11 mouse cellular contexts compared by ENCODE assay signal in the genomic region with DNA sequence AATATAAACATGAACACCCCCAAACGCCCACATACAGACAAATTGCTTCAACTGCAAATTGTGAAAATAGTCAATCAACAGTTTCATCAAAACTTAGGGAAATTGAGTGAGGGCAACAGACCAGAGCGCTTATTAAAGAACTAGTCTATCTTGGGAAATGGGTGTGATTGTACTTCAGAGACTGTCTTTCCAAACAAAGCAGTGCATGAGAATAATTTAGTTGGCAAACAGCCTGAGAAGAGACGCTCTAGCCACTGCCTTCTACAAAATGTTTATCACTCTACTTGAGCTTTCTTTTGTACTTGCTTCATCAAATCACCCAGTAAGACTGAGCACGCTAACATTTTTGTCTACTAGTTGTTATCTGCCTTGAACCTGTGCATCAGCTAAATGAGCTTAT.
DNase-seq lines count a peak whose midpoint lies in the region; ATAC-seq lines count a peak whose summit lies in the region.
"Had no signal": no experiment of that assay in that cellular context is flagged by ENCODE, and none has a peak within 500 bp of the region (broad histone marks: within the 10 kb centered on the region; RNA-seq: fewer than 3 reads in every experiment).

No protein-coding gene starts in this region.

- no peak overlapping the region for H3K9ac ChIP-seq in forebrain, embryonic 14.5 days (ENCODE audit: low read length)
- no peak overlapping the region for H3K9ac ChIP-seq in limb, embryonic 13.5 days
- H3K9ac ChIP-seq in neural tube, embryonic 13.5 days, result no peak overlapping the region
- H3K9ac ChIP-seq: heart, embryonic 15.5 days had no signal

- peak; percentile 21 for DNase-seq in heart, adult 8-10 months (ENCODE audit: low spot score)
- DNase-seq in heart, embryonic 10.5 days (ENCODE audit: low spot score), result no peak
- peak; percentile 61 for DNase-seq in forebrain, embryonic 14.5 days (ENCODE audit: low spot score)
- no peak for DNase-seq in frontal cortex, postnatal 14 days (ENCODE audit: low spot score in 2 of 2)
- DNase-seq in adrenal gland, adult 18-20 months (ENCODE audit: low spot score in 2 of 2), result no peak
- no peak for DNase-seq in cerebellum, adult 18-20 months
- DNase-seq: B cell, adult 2 months had no signal

- H3K27me3 ChIP-seq in heart, embryonic 10.5 days (ENCODE audit: insufficient read depth, poor library complexity, severe bottlenecking), result no peaks in the 10 kb centered on the region
- H3K27me3 ChIP-seq in forebrain, embryonic 14.5 days (replicated peaks; ENCODE audit: control insufficient read depth, insufficient read depth, low read length), result no peaks in the 10 kb centered on the region; the same call in 1 of the 2 replicates
- H3K27me3 ChIP-seq in limb, embryonic 13.5 days, result no peaks in the 10 kb centered on the region
- no peaks in the 10 kb centered on the region for H3K27me3 ChIP-seq in neural tube, embryonic 13.5 days
- H3K27me3 ChIP-seq: heart, embryonic 15.5 days had no signal

- no peaks in the 10 kb centered on the region for H3K4me1 ChIP-seq in heart, embryonic 10.5 days
- peaks cover 7% of the 10 kb centered on the region for H3K4me1 ChIP-seq in forebrain, embryonic 14.5 days (ENCODE audit: control insufficient read depth, insufficient read depth, low read length)
- peaks cover 7% of the 10 kb centered on the region for H3K4me1 ChIP-seq in limb, embryonic 13.5 days
- peaks cover 8% of the 10 kb centered on the region for H3K4me1 ChIP-seq in neural tube, embryonic 13.5 days (replicated peaks)

- H3K4me3 ChIP-seq in heart, embryonic 10.5 days, result no peak overlapping the region
- H3K4me3 ChIP-seq in forebrain, embryonic 14.5 days (ENCODE audit: low read depth, low read length), result no peak overlapping the region
- no peak overlapping the region for H3K4me3 ChIP-seq in limb, embryonic 13.5 days
- no peak overlapping the region for H3K4me3 ChIP-seq in neural tube, embryonic 13.5 days
- H3K4me3 ChIP-seq: erythroblast, embryonic 14.5 days; heart, embryonic 15.5 days had no signal

- 77% methylated on average over 4 of the region's 4 CpGs for WGBS in heart, embryonic 10.5 days
- 18% methylated on average over 4 of the region's 4 CpGs for WGBS in forebrain, embryonic 14.5 days
- 52% methylated on average over 4 of the region's 4 CpGs for WGBS in limb, embryonic 13.5 days
- 48% methylated on average over 4 of the region's 4 CpGs for WGBS in neural tube, embryonic 13.5 days

- no peaks in the 10 kb centered on the region for H3K9me3 ChIP-seq in heart, embryonic 10.5 days
- H3K9me3 ChIP-seq in forebrain, embryonic 14.5 days (replicated peaks; ENCODE audit: control insufficient read depth, low read length), result no peaks in the 10 kb centered on the region
- H3K9me3 ChIP-seq in limb, embryonic 13.5 days, result no peaks in the 10 kb centered on the region
- no peaks in the 10 kb centered on the region for H3K9me3 ChIP-seq in neural tube, embryonic 13.5 days
- H3K9me3 ChIP-seq: heart, embryonic 15.5 days had no signal

- no peak overlapping the region for H3K27ac ChIP-seq in heart, embryonic 10.5 days
- H3K27ac ChIP-seq in forebrain, embryonic 14.5 days (ENCODE audit: low read depth, low read length), result peak overlapping the region; percentile 35; the same call in 1 of the 2 replicates
- H3K27ac ChIP-seq in limb, embryonic 13.5 days, result no peak overlapping the region
- peak overlapping the region; percentile 38; the same call in 1 of the 2 replicates for H3K27ac ChIP-seq in neural tube, embryonic 13.5 days (replicated peaks)
- H3K27ac ChIP-seq: heart, embryonic 15.5 days had no signal

- H3K36me3 ChIP-seq in heart, embryonic 10.5 days, result no peaks in the 10 kb centered on the region
- H3K36me3 ChIP-seq in forebrain, embryonic 14.5 days (ENCODE audit: control insufficient read depth, insufficient read depth, low read length), result no peaks in the 10 kb centered on the region
- no peaks in the 10 kb centered on the region for H3K36me3 ChIP-seq in limb, embryonic 13.5 days
- no peaks in the 10 kb centered on the region for H3K36me3 ChIP-seq in neural tube, embryonic 13.5 days
- H3K36me3 ChIP-seq: heart, embryonic 15.5 days had no signal

- H3K4me2 ChIP-seq in forebrain, embryonic 14.5 days (ENCODE audit: low read length), result peak overlapping the region; percentile 27
- H3K4me2 ChIP-seq in limb, embryonic 13.5 days (replicated peaks), result peak overlapping the region; percentile 23
- H3K4me2 ChIP-seq in neural tube, embryonic 13.5 days, result peak overlapping the region; percentile 18; the same call in 1 of the 2 replicates
- H3K4me2 ChIP-seq: heart, embryonic 15.5 days had no signal

- peak; percentile 56 for ATAC-seq in forebrain, embryonic 14.5 days
- no peak for ATAC-seq in limb, embryonic 13.5 days (ENCODE audit: low FRiP score, low read depth)
- ATAC-seq in neural tube, embryonic 13.5 days (ENCODE audit: low read depth), result peak; percentile 40; the same call in 1 of the 2 replicates

Comparison
In these comparisons a context has a peak if more than half of its experiments do, and no peak if none do; other contexts are left out.
1. DNase-seq: peak in heart, adult 8-10 months (single experiment) and forebrain, embryonic 14.5 days (single experiment); none in heart, embryonic 10.5 days (single experiment), frontal cortex, postnatal 14 days (0 of 2), adrenal gland, adult 18-20 months (0 of 2) and cerebellum, adult 18-20 months (0 of 2).
2. H3K27ac ChIP-seq: peak in forebrain, embryonic 14.5 days (single experiment) and neural tube, embryonic 13.5 days (single experiment); none in heart, embryonic 10.5 days (single experiment) and limb, embryonic 13.5 days (single experiment).
3. Peak in every context shown above with its lines, with median percentiles within 50 percentile points of each other: H3K4me2 ChIP-seq.